Mouse (Mus musculus): ENCODE measurements around the gene Snx22.

GRCm38 (mm10) chr9:66092664-66093063 lies 23.1 kb upstream of the Snx22 start:
- TF ChIP-seq POLR2A (IDR thresholded peaks at IDR 0.05; ENCODE audit: insufficient read length, low read depth) (no peak), CEBPB (IDR thresholded peaks at IDR 0.05; ENCODE audit: insufficient read depth, poor library complexity, severe bottlenecking) (no peak), POLR2AphosphoS2 (IDR thresholded peaks at IDR 0.05; ENCODE audit: insufficient read length, low read depth) (no peak), MAX (IDR thresholded peaks at IDR 0.05; ENCODE audit: low read depth) (no peak), MYOD1 (IDR thresholded peaks at IDR 0.05; ENCODE audit: control insufficient read depth in 1 of 3, insufficient read length in 2 of 3, low read depth in 2 of 3) (no peak)

Measured in myocyte (in vitro differentiated cells).